Mouse (Mus musculus) adrenal gland, postnatal 14 days (tissue): ENCODE measurements around the gene Bend7. TPM values are rescaled to one million over a fixed set of nuclear protein-coding genes. Genes with fewer than 3 reads are reported as not detected.

Source experiments
- DNase-seq: peaks from one replicate; pipeline ENCODE4 v3.0.0; 2021; ENCODE audit warnings: mixed read lengths
- long read RNA-seq, 2 experiments: library from polyadenylated mRNA; stranded (forward); transcript quantifications; one replicate each; pipeline ENCODE4 v2.0.0; 2021
- total RNA-seq: library from RNA; stranded (reverse); gene quantifications from 2 replicates; pipeline ENCODE4 v1.2.3, GENCODE M21; 2021

Bend7 gene
- total RNA-seq = 16.1 and 18.9 TPM in 2 replicates
- long read RNA-seq, experiment 1, transcript Bend7-201 (9 exons, 2,302 nt) = minor isoform, 8 of 21 reads
- long read RNA-seq, experiment 1, transcript Bend7-204 (9 exons, 2,251 nt) = major isoform, 9 of 21 reads
- long read RNA-seq, experiment 1, partial matches to known transcripts = 1 of 21 reads
- long read RNA-seq, experiment 1, other reads (novel, unspliced or antisense) = 3 of 21 reads
- long read RNA-seq, experiment 2, partial matches to known transcripts = 1 of 9 reads
- long read RNA-seq, experiment 2, other reads (novel, unspliced or antisense) = 4 of 9 reads

DNA sequence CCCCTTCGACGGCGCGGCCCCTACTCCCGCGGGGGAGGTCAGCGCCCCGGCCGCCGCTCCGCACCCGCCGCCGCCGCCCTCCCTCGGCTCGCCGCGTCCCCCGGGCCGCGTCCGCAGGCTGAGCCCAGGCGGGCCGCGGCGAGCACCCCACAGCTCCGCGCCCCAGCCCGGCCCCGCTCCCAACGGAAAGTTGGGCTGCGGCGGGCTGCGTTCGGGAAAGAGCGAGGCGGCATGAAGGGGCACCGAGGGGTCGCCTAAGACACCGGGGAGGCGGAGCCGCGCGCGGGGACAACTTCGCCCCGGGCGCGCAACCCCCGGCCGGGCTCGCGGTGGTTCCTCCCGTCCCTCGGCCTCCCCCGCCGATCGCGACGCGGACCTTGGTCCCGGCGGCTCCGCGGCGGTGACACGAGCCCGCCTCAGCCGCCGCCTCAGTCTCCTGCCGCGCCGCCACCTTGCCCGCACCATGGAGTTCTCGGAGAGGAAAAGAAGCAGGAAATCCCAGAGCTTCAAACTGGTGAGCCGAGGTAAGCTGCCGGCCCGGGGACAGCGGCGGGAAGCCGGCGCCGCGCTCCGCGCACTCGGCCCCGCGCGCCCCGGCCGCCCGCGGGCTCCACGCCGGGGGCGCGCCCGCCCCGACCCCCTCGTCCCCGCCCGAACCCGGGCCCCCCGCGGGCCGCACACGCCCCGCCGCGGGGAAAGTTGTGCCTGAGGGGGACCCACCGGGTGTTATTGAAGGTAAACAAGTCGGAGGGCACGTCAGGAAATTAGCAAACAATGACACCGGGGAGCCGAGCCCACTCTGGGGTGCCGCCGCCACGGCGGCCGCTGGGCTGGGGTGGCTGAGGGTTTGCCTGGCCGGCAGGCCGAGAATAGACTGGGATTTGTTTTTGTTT is at the start of gene Bend7:
Bend7 (plus strand) TSS at position 63 of the 893 bp plus-strand sequence.
- peak; percentile 71 for DNase-seq

DNA sequence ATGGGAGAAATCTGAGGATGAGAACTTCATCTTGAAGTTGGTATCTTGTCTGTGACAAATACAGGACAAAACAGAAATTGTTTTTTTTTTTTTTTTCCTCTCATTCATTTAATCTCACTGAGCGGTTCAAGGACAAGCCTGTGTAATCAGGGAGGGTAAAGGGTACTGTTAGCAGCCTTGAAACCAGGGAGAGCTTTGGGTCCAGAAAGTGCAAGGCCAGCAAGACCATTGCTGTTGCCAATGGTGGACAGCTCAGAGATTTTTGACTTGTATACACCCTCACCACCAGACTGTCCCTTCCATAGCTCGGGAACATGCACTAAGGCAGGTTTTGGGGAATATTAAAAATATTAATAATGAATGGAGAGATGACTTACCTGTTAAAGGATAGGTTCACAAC is 49.0 kb upstream of the Bend7 start:
- peak; percentile 15 for DNase-seq

DNA sequence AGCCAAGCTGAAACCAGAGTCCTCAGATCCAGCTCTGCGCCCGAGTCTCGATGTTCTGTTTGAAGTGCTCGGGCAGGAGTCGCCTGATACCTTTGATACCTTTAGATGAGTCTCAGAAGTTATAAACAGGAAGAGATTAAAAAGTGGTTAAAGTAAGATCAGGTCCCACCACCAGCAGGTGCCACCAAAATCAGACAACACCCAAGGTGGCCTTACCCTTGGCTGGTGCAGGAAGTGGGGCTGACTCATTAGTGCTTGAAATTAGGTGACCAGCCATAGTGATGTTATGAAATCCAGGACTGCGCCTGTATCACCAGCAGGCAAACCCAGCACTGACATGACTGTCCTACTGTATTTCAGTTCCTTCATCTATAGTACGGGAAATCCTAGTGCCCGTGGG is 47.9 kb upstream of the Bend7 start:
- DNase-seq = no peak

DNA sequence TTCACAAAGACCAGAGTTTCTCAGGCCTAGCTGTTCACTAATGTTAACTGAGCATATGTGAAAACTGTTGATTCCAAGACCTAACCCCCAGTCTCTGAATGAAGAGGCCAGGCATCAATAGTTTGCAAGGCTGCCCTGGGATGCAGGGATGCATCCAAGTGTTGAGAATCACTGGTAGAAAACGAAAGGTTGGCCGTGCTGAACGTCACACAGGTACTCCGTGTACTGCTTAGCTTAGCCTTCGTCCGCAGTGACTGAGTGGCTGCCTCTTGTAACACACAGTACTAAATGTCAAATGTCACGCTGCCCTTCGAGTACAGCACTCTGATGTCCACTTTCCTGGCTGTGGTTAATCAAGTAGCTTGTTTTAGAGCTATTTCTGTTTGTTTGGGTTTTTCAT is 46.0 kb upstream of the Bend7 start:
- no peak for DNase-seq

DNA sequence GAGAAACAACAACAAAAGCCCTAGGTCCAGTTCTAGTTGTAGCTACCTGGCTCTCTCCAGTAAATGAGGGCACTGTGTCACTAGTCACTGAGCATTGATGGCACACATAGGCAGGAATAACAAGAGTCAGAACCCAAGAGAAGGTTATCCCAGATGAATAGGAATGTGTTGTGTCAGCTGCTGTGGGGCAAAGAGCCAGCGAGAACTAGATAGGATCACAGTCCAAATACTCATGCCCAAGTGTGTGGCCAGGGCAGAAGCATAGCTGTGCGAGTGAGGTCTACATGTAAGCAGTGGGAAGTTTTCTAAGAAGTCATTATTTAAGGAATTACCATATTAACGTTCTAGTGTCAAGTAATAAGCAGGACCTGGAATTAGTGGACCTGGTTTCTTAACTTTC is 37.7 kb upstream of the Bend7 start:
- no peak for DNase-seq

DNA sequence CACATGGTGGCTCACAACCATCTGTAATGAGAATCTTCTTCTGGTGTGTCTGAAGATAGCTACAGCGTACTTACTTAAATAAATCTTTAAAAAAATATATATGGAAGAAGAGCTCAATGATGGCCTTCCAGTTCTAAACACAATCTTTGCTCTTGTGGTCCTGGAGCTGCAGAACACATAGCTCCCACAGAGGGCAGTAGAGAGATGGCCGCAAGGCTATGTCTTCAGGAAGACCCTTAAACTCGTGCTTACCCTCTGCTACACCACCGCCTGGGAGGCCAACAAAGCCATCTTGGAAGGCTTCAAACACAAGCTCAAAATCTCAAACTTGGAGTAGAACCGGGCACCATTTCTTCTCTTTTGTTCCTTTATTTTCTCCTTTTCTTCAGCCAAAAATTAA is 6.4 kb upstream of the Bend7 start:
- DNase-seq = no peak

- DNase-seq = peak; percentile 84
Observed at GRCm38 (mm10) chr2:4717081-4717768, 406 bp upstream of the Bend7 start.

- DNase-seq = no peak
Observed at GRCm38 (mm10) chr2:4723088-4723487, 5.5 kb downstream of the Bend7 start.

- DNase-seq = no peak
Observed at GRCm38 (mm10) chr2:4730161-4730560, 12.5 kb downstream of the Bend7 start.

DNA sequence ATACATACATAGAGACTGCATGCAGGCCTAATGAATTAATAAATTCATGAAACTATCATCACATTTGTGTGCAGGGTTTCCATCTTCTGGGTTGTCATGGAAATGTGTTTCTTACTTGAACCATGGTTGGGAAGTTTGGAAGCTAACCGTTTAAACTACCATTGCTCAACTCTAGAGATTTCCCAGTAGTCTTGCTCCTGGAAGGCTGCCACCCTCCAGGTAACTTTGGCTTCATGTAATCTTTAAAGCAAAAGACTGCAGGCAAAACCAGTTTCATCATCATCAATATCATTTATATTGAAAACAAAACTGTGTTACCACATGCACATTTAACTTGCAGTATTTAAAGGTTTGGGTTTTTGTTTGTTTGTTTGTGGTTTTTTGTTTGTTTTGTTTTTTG is 16.3 kb downstream of the Bend7 start:
- no peak for DNase-seq

DNA sequence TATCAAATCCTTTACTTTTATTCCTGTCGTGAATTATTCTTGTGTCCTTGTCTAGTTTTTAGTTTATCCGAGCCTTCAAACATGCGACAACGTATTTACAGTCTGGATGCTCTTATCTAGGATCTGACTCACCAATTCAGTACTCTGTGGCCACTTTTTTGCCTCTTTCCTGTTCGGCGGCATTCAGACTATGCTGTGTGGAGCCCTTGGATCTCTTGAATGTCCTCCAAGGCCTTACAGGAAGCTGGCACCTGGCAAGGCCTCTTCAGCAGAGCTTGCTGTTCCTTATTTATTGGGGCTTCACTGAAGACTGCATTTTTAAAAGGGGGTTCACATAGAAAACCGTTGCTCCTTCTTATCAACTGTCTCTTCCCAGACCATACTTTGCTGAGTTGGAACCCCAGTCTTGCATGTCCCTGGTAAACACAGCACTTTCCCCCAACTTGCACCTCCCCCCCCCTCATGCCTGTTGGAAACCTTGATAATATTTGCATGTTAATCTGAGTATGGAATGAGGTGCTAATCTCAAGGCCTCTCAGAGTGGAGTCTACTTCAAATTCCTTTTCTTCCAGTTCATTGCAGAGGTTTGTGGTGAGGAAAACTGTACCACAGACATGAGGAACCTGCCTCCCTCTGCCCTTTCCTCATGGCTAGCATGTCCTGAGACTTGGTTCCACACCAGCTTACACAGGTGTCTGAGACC is 18.6 kb downstream of the Bend7 start:
- DNase-seq = peak; percentile 64

DNA sequence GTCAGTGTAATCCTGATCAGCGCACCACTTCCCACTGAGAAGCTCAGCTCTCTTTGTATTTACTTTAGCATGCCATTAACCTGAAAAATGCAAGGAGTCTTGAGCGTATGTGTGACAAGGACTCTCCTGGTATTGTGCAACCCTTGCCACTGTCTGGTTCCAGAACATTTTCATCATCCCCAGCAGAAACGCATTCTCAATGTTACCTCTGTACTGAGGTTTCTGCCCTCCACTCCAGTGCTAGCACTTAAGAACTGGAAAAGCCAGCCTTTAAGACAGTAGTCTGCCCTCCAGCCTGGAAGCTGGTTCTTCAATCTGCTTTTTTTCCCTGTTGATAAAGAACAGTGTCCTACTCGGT is 19.1 kb downstream of the Bend7 start:
- peak; percentile 28 for DNase-seq

DNA sequence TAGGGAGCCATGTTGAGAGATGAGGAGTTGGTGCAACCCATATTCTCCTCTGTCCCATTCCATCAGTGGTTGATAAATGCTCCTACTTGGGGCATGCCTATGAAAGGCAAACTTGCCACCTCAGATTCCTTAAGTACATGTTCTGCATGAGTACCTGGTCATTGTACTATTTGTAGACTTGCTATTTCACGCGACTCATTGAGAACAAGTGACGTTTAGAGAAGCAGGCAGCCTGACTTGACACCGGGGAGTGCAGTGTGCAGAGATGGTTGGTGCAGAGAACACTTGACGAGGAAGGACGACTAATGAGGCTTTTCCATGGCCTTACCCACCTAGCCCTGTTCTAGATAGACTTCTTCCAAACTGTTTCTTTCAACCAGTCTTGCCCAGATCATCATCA is 34.3 kb downstream of the Bend7 start:
- DNase-seq = no peak

DNA sequence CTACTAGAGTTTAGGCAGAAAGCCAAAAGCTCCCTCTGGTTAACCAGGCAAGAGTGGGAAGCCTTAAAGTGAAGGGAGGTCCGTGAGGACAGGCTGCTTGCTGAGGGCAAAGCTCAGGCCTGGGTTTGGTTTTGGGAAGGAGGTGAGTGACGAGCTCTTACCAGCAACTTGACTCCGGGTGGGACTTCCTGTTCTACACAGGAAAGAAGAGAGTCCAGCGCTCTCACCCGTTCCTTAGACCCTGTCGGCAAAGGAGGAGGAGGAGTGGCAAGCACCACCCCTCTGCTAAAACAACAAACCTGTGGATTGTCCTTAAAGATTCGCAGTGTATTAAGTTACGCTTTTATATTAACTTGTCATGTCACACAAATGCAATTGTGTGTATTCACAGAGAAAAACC is 38.1 kb downstream of the Bend7 start:
- no peak for DNase-seq

GRCm38 (mm10) chr2:4757218-4757617 is 39.6 kb downstream of the Bend7 start:
- no peak for DNase-seq

DNA sequence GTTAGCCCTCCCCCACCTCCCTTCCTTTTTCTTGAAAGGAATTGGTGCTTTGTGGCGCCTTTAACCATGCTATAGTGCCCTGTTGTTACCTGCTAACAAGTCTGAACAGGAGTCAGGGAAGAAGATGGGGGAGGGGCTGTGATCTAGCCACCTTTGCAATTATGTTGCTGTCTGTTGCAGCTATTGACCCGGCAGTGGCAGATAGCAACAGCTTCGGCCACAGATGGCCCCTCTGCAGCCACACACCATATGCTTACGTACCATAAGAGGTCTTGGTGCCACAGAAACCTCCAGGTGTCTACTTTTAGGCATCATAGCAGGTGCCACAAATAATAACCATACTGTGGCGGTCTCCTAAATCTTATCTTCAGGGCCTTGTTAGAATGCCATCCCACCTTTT is 43.1 kb downstream of the Bend7 start:
- no peak for DNase-seq

GRCm38 (mm10) chr2:4761906-4762305 is 44.3 kb downstream of the Bend7 start:
- DNase-seq = no peak

DNA sequence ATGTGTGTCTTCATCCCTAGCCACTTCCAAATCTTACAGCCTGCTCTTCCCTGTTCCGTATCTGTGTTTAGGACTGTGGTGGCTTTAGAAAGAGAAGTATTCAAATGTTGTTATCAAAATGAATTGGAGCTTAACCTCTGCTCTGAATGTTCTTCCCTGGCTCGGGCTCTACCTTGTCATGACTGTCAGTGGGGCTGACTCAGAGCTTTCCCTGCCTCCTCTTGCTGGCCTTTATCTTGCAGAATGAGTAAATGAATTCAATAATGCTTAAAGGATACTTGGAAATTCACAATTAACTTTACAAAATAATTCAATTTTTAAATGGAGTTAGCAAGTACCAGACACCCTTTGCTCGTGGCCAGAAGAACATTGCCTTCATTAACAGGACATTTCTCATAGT is 46.4 kb downstream of the Bend7 start:
- peak; percentile 29 for DNase-seq

DNA sequence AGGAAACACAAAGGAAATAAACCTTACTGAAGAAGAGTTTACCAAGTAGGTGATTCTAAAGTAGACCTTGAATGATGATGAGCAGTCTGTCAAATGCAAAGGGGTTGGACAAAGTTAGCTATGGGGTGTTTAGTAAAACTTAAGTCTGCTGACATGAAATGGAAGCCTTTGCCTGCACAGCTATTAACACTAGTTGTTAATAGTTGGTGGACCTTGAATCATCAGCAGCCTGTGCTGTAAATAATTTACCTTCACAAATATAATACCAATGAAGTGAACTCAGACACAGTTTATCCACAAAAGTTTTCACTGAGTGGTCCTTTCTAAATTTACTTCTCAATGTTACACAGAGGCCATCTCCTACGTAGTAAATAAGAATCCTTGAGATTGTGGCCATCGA is 52.7 kb downstream of the Bend7 start:
- no peak for DNase-seq

- DNase-seq = no peak
Observed at GRCm38 (mm10) chr2:4773911-4774310, 56.3 kb downstream of the Bend7 start.

- no peak for DNase-seq
Observed at GRCm38 (mm10) chr2:4777291-4777690, 59.7 kb downstream of the Bend7 start.

DNA sequence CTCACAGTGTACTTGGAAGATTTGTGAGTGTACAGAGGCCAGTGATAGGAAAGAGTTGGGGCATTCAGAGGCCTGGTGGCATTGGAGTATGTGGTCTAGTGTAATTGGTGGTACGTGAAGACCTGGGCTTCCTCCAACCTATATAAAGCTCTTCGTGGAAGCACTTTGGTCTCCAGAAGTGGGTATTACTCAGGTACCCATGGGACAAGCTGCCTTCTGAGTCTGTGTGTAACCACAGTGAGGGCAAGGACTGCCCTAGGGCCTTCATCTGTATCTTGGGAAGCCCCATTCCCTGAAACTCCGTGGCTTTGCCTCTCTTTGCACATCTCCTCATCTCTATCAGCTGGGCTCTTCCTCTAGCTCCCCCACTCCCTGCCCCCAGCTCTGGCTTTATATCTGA is 64.0 kb downstream of the Bend7 start:
- no peak for DNase-seq

- DNase-seq = no peak
Observed at GRCm38 (mm10) chr2:4782401-4782800, 64.8 kb downstream of the Bend7 start.
